Mouse (Mus musculus) midbrain, embryonic 11.5 days (tissue): ENCODE data around the gene Syt2. TPM values are rescaled to one million over a fixed set of nuclear protein-coding genes. Genes with fewer than 3 reads are reported as not detected.

ENCODE experiments used
- ATAC-seq: fragments of 200-750 bp; cut with Nextera tagmentation; 2 replicates; pipeline ENCODE4 v1.8.0; 2017; ENCODE audit warnings: moderate TSS enrichment, moderate library complexity; ENCODE audit not compliant: low FRiP score
- DNase-seq: peaks from one replicate; pipeline ENCODE4 v3.0.0; 2015; ENCODE audit warnings: low spot score; ENCODE audit errors: missing footprints
- H3K27ac ChIP-seq: fragments of 300-500 bp; sonication (generic); 2 replicates; pipeline ENCODE4 v1.5.1; 2014; ENCODE audit warnings: low read depth, low read length
- H3K27me3 ChIP-seq: fragments of 300-500 bp; sonication (generic); 2 replicates; pipeline ENCODE4 v1.6.1; 2014; ENCODE audit warnings: mild to moderate bottlenecking, low read length, moderate library complexity, mixed read lengths; ENCODE audit not compliant: control insufficient read depth, insufficient read depth
- H3K36me3 ChIP-seq: fragments of 300-500 bp; sonication (generic); 2 replicates; pipeline ENCODE4 v1.6.1; 2014; ENCODE audit warnings: mild to moderate bottlenecking, low read length, moderate library complexity, mixed read lengths; ENCODE audit not compliant: control insufficient read depth, insufficient read depth
- H3K4me1 ChIP-seq: fragments of 300-500 bp; sonication (generic); 2 replicates; pipeline ENCODE4 v1.6.1; 2014; ENCODE audit warnings: low read length; ENCODE audit not compliant: control insufficient read depth, insufficient read depth
- H3K4me2 ChIP-seq: fragments of 300-500 bp; sonication (generic); 2 replicates; pipeline ENCODE4 v1.6.1; 2014; ENCODE audit warnings: mild to moderate bottlenecking, moderate library complexity
- H3K4me3 ChIP-seq: fragments of 300-500 bp; sonication (generic); 2 replicates; pipeline ENCODE4 v1.5.1; 2014; ENCODE audit warnings: low read depth, low read length
- H3K9ac ChIP-seq: fragments of 300-500 bp; sonication (generic); 2 replicates; pipeline ENCODE4 v1.6.1; 2014; ENCODE audit warnings: low read length
- H3K9me3 ChIP-seq: fragments of 300-500 bp; sonication (generic); 2 replicates; pipeline ENCODE4 v1.6.1; 2016; ENCODE audit warnings: low read length; ENCODE audit not compliant: control insufficient read depth
- WGBS: fragments of 180-500 bp; shearing (Covaris S2); extraction: QIAGEN DNeasy Blood & Tissue Kit; methylation state at CpG from one replicate; pipeline ENCODE4 v1.1.7; 2014; 5-methylcytosine and 5-hydroxymethylcytosine counted together
- polyA plus RNA-seq: library from polyadenylated mRNA; unstranded; fragments of >200 nt; fragmentation: Nextera tagmentation; extraction: Ambion mirVana; gene quantifications from 2 replicates; pipeline ENCODE4 v1.2.1, GENCODE M21; 2014

Gene Syt2
- polyA plus RNA-seq, 1 experiment from 2014 or later, result 1.6 TPM

GRCm38 (mm10) chr1:134617656-134618055, 28.8 kb upstream of the Syt2 start:
- DNase-seq (no peak), ATAC-seq (no peak)
- H3K9ac ChIP-seq, result no peak overlapping the region
- no peaks in the 10 kb centered on the region for H3K27me3 ChIP-seq
- peaks cover 42% of the 10 kb centered on the region for H3K36me3 ChIP-seq
- no peak overlapping the region for H3K4me3 ChIP-seq
- H3K4me2 ChIP-seq, result no peak overlapping the region
- WGBS, result 89% methylated on average over 9 of the region's 9 CpGs
- H3K9me3 ChIP-seq, result no peaks in the 10 kb centered on the region
- H3K27ac ChIP-seq, result no peak overlapping the region
- H3K4me1 ChIP-seq, result no peaks in the 10 kb centered on the region

- ATAC-seq, result no peak
- Histone ChIP-seq H3K27ac (no peak overlapping the region), H3K36me3 (peaks cover 46% of the 10 kb centered on the region), H3K4me2 (no peak overlapping the region), H3K9me3 (no peaks in the 10 kb centered on the region), H3K4me3 (no peak overlapping the region), H3K27me3 (no peaks in the 10 kb centered on the region), H3K9ac (no peak overlapping the region), H3K4me1 (no peaks in the 10 kb centered on the region)
- 96% methylated on average over 4 of the region's 4 CpGs for WGBS
- DNase-seq, result no peak
Observed at GRCm38 (mm10) chr1:134625325-134625724, 21.2 kb upstream of the Syt2 start.

- H3K4me3 ChIP-seq, result no peak overlapping the region
- H3K4me2 ChIP-seq, result no peak overlapping the region
- peaks cover 51% of the 10 kb centered on the region for H3K36me3 ChIP-seq
- H3K9ac ChIP-seq, result no peak overlapping the region
- H3K27ac ChIP-seq, result no peak overlapping the region
- H3K9me3 ChIP-seq, result no peaks in the 10 kb centered on the region
- no peak for ATAC-seq
- H3K4me1 ChIP-seq, result no peaks in the 10 kb centered on the region
- 96% methylated on average over 10 of the region's 10 CpGs for WGBS
- DNase-seq, result no peak
- no peaks in the 10 kb centered on the region for H3K27me3 ChIP-seq
Observed at GRCm38 (mm10) chr1:134629455-134629854, 17.0 kb upstream of the Syt2 start.

- Histone ChIP-seq H3K36me3 (peaks cover 26% of the 10 kb centered on the region), H3K27me3 (no peaks in the 10 kb centered on the region), H3K4me3 (no peak overlapping the region), H3K4me1 (no peaks in the 10 kb centered on the region), H3K27ac (no peak overlapping the region), H3K9ac (no peak overlapping the region), H3K9me3 (no peaks in the 10 kb centered on the region), H3K4me2 (no peak overlapping the region)
- DNase-seq (no peak), ATAC-seq (no peak)
- WGBS, result 79% methylated on average over 7 of the region's 7 CpGs
Observed at GRCm38 (mm10) chr1:134634296-134634695, 12.2 kb upstream of the Syt2 start.

- Histone ChIP-seq H3K36me3 (peaks cover 14% of the 10 kb centered on the region; the same call in 1 of the 2 replicates), H3K4me3 (no peak overlapping the region), H3K4me1 (no peaks in the 10 kb centered on the region), H3K27ac (no peak overlapping the region), H3K9ac (no peak overlapping the region), H3K27me3 (no peaks in the 10 kb centered on the region), H3K4me2 (no peak overlapping the region), H3K9me3 (no peaks in the 10 kb centered on the region)
- WGBS, result 92% methylated on average over 3 of the region's 3 CpGs
- DNase-seq, result no peak
- peak; percentile 54 for ATAC-seq
Observed at GRCm38 (mm10) chr1:134636245-134636644, 10.2 kb upstream of the Syt2 start.

- DNase-seq (no peak), ATAC-seq (peak; percentile 28)
- WGBS, result 9% methylated on average over 3 of the region's 3 CpGs
- no peak overlapping the region for H3K27ac ChIP-seq
- no peaks in the 10 kb centered on the region for H3K27me3 ChIP-seq
- H3K9ac ChIP-seq, result no peak overlapping the region
- H3K4me3 ChIP-seq, result no peak overlapping the region
- H3K4me1 ChIP-seq, result no peaks in the 10 kb centered on the region
- no peaks in the 10 kb centered on the region for H3K9me3 ChIP-seq
- H3K4me2 ChIP-seq, result no peak overlapping the region
- H3K36me3 ChIP-seq, result peaks cover 11% of the 10 kb centered on the region; the same call in 1 of the 2 replicates
Observed at GRCm38 (mm10) chr1:134636684-134637083, 9.8 kb upstream of the Syt2 start.

GRCm38 (mm10) chr1:134638041-134638440, 8.4 kb upstream of the Syt2 start:
- no peak overlapping the region for H3K4me2 ChIP-seq
- H3K27me3 ChIP-seq, result no peaks in the 10 kb centered on the region
- H3K4me1 ChIP-seq, result no peaks in the 10 kb centered on the region
- H3K9ac ChIP-seq, result no peak overlapping the region
- H3K36me3 ChIP-seq, result peaks cover 5% of the 10 kb centered on the region; the same call in 1 of the 2 replicates
- ATAC-seq (no peak), DNase-seq (no peak)
- no peak overlapping the region for H3K4me3 ChIP-seq
- no peak overlapping the region for H3K27ac ChIP-seq
- H3K9me3 ChIP-seq, result no peaks in the 10 kb centered on the region
- WGBS, result 33% methylated on average over 3 of the region's 3 CpGs

GRCm38 (mm10) chr1:134638522-134638921, 8.0 kb upstream of the Syt2 start:
- Histone ChIP-seq H3K27ac (no peak overlapping the region), H3K4me2 (no peak overlapping the region), H3K36me3 (peaks cover 5% of the 10 kb centered on the region; the same call in 1 of the 2 replicates), H3K4me1 (no peaks in the 10 kb centered on the region), H3K4me3 (no peak overlapping the region), H3K27me3 (no peaks in the 10 kb centered on the region), H3K9ac (no peak overlapping the region), H3K9me3 (no peaks in the 10 kb centered on the region)
- DNase-seq, result no peak
- no peak for ATAC-seq
- WGBS, result 40% methylated on average over 7 of the region's 7 CpGs

- no peak overlapping the region for H3K9ac ChIP-seq
- no peaks in the 10 kb centered on the region for H3K36me3 ChIP-seq
- H3K27me3 ChIP-seq, result peaks cover 8% of the 10 kb centered on the region
- ATAC-seq, result no peak
- WGBS, result 88% methylated on average over 6 of the region's 6 CpGs
- no peaks in the 10 kb centered on the region for H3K4me1 ChIP-seq
- no peak for DNase-seq
- no peak overlapping the region for H3K27ac ChIP-seq
- H3K9me3 ChIP-seq, result no peaks in the 10 kb centered on the region
- H3K4me2 ChIP-seq, result no peak overlapping the region
- no peak overlapping the region for H3K4me3 ChIP-seq
Observed at GRCm38 (mm10) chr1:134639460-134639859, 7.0 kb upstream of the Syt2 start.

GRCm38 (mm10) chr1:134641507-134641906, 5.0 kb upstream of the Syt2 start:
- Histone ChIP-seq H3K4me1 (peaks cover 4% of the 10 kb centered on the region), H3K9me3 (no peaks in the 10 kb centered on the region), H3K36me3 (no peaks in the 10 kb centered on the region), H3K9ac (no peak overlapping the region), H3K4me2 (no peak overlapping the region), H3K27me3 (peaks cover 25% of the 10 kb centered on the region), H3K27ac (no peak overlapping the region), H3K4me3 (no peak overlapping the region)
- 30% methylated on average over 3 of the region's 3 CpGs for WGBS
- ATAC-seq (no peak), DNase-seq (no peak)
